Mouse (Mus musculus) thymus, postnatal 36 days (tissue): ENCODE results near the gene Vps45.
"Not testable (repeated sequence)": the region's sequence is repeated elsewhere in the genome, so short reads cannot be mapped to it uniquely, and the experiment has no call there.

ENCODE experiments used
- DNase-seq, 2 experiments: peaks; one replicate each; pipeline ENCODE4 v3.0.0; 2022; ENCODE audit warnings: mixed read lengths in 2 of 2

The Vps45 gene

DNA sequence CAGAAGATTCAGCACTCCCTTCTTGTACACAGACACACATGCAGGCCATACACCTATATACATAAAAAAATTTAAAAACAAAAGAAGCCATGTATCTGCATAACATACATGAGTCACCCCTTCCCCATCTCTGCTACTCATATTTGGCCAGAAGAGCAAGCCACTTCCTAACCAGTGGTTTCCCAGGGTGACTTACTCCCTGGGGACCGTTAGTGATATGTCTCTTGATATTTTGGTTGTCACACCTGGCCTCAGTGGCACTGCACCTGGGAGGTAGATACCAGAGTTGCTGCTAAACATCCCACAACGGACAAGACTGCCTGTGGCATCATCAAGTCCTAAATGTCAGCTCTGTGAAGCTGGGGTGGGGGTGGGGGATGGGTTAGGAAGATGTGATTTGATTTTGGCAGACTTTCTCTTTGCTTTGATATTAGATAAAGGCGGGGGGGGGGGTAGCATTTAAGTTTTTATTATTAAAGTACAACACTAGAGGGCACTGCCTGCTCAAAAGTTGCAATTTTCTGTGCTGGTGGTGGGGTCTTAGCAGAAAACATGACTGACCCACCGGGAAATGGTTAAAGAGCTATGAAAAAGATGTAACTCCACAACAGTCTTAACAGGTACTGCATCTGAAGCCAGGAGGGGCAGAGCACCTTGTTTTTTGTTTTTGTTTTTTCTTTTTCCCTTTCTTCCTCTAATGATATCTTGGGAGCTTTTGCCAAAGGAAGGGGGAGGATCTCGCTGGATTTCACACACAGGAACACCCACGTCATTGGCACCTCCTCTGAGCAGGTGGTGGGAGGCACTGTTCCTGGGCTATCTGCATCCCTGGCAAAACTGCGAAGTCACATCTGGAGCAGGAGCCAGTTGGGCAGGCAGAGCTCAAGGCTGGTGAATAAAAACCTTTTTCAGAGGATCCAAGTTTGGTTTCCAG lies 92.5 kb downstream of the Vps45 start:
- peak; percentile 41 to 53 for DNase-seq

DNA sequence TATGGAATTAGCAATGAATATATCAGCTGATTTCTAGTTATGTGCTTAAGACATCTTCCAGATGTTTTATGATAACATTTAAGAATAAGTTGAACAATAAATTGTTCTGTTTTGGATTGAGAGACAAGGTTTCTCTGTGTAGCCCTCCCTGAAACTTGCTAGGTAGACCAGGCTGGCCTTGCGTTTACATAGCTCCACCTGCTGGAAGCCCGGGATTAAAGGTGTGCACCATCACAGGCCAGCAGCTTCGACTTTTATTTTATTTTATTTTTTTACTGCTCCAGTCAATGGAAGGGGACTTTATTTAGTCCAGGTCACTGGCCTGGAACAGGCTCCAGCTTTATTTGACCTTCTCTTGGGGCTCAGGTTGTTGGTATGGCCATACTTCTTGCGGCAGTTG lies 94.6 kb downstream of the Vps45 start:
- peak; percentile 54 to 55 for DNase-seq

DNA sequence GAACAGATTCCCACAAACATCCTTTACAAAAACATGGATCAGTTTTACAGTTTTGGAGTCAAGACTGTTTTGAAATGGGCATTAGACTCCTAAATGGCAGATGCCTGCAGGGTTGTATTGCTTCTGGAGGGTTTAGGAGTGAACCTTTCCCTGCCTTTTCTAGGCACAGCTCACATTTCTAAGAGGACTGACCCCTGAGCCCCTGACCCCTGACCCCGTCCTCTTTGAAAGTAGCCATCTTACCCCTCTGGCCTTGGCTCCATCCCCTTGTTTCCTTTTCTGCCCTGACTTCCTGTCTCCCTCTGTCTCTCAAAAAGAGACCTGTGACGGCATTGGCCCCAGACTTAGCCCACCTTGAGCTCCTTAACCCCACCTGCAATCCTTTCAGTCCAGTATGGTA lies 95.0 kb downstream of the Vps45 start:
- DNase-seq: no peak

DNA sequence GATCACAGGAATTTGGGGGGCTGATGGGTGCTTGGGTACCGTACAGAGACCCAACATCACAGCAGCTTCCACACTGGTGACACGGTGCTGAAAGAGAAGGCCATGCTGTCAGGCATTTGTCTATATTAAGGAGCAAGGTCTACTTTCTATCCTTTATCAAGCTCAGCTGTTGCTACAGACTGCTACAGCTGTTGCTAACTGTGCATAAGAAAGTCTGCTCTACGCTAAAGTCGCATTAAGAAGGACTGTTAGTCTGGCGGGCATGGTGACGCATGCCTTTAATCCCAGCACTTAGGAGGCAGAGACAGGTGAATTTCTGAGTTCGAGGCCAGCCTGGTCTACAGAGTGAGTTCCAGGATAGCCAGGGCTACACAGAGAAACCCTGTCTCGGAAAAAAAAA lies 96.1 kb downstream of the Vps45 start:
- not testable (repeated sequence) for DNase-seq

DNA sequence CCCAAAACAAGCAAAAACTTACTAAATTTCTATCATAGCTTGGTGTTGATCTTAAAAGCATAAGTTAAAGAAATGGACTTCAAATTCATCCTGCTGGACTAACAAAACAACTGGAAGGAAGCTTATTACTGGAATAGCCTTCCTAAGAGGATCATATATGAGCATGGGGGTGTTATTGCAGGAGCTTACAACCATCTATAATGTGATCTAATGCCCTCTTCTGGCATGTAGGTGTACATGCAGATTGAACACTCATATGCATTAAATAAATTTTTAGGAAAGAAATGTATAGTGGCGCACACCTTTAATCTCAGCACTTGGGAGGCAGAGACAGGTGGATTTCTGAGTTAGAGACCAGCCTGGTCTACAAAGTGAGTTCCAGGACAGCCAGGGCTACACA lies 98.5 kb downstream of the Vps45 start:
- no peak for DNase-seq

DNA sequence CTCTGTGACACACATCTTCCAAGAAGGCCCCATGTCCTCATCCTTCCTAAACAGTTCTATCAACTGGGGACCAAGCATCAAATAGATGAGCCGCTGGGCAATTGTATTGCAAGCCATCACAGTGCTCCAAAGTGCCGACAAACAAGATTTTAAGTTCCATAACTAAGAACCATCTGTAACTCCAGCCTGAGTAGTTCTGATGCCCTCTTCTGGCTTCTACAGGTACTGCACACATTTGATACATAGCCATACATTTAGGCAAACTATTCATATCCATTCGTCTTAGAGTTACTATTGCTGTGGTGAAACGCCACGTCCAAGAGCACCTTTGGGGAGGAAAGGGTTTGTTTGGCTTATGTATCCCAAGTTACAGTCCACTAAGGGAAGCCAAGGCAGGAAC lies 99.2 kb downstream of the Vps45 start:
- peak in 1 of 2 experiments; percentile 8 for DNase-seq

DNA sequence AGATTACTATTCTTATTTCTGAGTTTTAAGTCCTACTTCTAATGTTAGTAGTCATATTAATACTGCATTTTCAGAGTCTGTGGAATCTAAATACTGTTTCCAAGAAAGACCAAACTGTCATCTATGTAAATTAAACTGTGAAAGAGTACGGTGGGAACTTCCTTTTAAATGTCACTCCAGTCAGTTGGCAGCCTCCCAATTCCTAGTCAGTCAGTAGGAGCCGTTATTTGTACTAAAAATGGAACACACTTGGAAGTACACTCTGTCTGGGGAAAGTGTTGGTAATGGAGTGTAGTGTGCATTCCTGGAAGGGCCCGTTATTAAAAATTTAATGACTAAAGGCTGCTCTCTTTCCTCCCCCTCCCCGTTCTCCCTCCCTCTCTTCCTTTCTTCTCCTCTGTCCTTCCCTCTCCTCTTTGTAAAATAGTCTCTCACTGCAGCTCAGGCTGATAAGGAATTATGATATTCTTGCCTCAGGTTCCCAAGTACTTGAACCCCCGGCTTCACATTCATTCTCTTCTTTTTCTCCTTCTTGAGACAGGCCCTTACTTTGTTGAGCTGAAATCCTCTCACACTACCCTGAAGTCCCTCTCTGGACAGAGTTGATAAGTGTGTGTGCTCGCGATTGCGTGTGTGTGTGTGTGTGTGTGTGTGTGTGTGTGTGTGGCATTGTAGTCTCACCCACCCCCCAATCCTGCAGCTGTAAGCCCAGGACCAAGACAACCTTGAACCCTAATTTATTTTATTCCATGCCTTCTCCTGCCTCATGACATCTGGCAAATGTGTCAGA lies 100.7 kb downstream of the Vps45 start:
- no peak for DNase-seq

GRCm38 (mm10) chr3:95955318-95955717 lies 102.9 kb downstream of the Vps45 start:
- no peak for DNase-seq

DNA sequence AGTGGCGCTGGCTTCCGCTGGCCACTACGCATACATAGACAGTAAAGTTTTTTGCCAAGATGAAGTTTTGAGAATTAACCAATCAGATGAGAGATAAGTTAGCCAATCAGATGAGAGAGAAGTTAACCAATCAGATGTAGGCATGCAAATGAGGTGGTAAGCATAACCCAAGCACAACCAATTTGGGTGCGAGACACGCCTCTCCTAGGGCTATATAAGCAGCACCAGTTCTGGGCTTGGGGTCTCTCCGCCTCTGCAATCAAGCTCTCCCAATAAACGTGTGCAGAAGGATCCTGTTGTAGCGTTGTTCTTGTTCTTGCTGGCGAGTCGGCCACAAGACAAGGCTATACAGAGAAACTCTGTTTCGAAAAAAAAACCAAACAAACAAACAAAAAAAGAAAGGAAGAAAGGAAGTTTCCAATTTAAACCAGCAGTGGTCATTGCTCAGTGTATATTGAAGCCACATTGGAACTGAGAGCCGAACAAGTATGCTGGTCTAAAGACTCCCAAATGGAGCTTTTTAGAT lies 103.6 kb downstream of the Vps45 start:
- peak in 1 of 2 experiments; percentile 3 for DNase-seq

- DNase-seq: peak in 1 of 2 experiments; percentile 2
These were observed 104.7 kb downstream of the Vps45 start for GRCm38 (mm10) chr3:95953522-95953921.

GRCm38 (mm10) chr3:95953023-95953422 lies 105.2 kb downstream of the Vps45 start:
- DNase-seq: no peak

- not testable (repeated sequence) for DNase-seq
These were observed 106.7 kb downstream of the Vps45 start for GRCm38 (mm10) chr3:95951566-95951965.

DNA sequence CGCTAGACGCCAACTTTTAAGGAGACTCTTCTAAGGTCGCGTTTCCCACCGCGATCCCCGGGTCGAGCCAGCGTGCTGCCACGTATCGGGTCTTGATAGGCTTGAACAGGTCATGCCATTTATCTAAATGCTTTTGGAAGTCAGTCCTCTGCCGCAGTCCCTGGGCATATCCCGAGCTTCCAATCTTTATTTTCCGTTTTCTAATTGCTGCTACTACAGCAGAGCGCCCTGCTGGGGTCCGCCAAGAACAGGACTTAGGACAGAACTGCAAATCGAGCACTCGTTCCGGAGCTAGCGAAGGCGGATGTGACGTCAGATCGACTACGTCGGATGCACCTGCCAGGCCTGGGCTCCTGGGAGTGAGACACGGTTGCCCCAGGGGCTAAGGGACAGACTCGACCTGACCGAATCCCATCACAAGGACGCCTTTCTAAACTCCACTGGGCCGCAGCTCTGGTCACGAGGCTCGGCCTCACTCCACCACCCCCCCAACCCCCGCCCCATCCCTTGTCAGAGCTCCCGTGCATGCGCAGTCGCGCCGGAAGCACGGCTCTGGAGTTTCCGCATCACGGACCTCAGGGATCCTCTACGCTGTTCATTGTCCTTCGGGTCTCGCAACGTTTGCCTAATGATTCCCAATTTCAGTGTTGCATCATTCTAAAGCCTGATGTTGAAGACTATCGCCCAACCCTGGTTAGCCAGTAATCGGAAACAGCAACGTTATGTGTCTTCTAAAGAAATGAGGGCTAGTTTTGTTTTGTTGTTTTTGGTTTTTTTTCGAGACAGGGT lies 107.3 kb downstream of the Vps45 start:
- peak; percentile 87 to 90 for DNase-seq
